Mouse (Mus musculus): Measurements from ENCODE around the gene Calml4. TPM values are rescaled to one million over a fixed set of nuclear protein-coding genes. Genes with fewer than 3 reads are reported as not detected.

The Calml4 gene
- total RNA-seq, 2 experiments from 2014 or later: 1.1 to 1.4 TPM

DNA sequence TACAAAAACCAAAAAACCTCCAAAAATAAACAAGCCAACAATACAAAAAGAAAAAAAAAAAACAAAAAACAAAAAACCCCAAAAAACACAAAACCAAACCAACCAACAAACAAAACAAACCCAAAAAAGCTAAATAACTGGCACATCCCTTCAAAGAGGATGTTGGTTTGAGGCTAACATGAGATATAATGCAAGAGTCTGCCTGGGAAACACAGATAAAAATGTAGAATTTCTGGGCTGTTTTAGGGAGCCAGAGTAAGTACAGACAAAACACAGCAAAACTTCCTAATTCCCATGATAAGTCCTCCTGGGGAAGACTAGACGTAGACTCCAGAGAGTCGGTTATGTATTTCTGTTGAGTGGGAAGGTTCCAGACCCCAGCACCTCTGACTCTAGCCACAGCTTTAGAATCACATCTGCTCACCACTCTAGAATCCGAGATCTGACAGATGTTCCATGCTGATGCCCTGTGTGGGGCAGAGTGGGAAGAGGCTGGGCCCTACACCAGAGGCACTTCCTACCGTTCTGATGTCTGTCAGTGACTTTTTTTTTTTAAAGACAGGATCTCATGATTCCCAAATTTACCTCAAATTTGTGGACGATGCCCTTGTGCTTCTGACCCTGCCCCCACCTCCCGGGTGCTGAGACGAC, 19.2 kb downstream of the Calml4 start:
- DNase-seq: no peak
- intact Hi-C loops (cut with DNase I): no loop called here

DNA sequence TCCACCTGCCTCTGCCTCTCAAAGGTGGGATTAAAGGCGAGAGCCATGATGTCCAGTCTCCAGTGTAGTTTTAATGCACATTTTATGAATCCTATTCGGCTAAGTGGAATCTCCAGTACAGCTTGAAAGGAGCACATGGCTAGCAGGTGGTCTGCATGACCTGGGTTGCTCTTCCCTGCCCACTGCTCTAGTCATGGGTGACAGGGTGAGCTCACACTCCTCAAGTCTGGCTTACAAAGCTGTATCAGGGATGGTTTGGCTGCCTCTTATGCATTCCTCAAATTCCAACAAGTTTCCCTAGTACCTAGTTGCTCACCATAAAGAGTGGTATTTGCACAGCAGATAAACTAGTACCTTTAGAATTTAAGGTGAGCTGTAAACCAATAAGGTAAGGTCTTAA, 19.9 kb downstream of the Calml4 start:
- no peak for DNase-seq
- intact Hi-C loops (cut with DNase I): no loop called here

DNA sequence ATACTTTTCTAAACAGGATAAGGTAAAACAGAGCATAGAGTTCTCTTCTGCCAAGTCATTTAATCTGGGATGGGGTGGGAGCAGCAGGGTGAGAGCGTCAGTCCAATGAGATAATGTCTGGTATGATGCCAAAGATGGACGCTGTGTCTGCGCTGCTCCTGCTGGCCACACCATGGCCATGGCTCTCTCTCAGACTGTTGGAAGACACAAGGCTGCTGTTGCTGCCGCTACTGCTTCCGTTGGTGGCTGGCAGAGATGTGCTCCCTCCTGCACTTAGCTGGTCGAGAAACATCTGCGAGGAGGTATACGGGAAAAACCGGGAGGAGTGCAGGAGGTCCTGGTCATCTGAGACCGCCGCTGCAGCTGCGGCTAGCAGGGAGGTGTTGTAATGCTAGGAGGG, 24.0 kb downstream of the Calml4 start:
- intact Hi-C loops (cut with DNase I): no loop called here

DNA sequence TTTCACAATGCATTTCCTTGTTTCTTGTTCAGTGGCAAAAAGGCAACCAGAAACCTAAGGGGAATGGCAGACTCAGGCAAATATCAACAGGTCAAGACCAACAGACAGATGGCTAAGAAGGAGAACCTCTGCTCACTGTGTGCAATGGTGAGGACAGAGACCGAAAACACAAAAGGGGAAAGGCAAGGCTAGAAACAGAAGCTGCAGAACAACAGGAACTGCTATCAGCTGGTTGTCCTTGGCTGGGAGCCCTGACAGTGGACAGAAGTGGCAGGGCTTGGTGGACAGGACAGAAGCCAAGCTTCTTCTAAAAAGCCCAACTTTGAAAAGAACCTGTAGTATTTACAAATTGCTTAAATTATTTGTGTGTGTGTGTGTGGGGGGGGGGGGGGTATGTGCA, 36.6 kb downstream of the Calml4 start:
- intact Hi-C loops (cut with DNase I): no loop called here

More for the DNA sequence above, 24.0 kb downstream of the Calml4 start:
- DNase-seq: peak; percentile 38 to 67

DNA sequence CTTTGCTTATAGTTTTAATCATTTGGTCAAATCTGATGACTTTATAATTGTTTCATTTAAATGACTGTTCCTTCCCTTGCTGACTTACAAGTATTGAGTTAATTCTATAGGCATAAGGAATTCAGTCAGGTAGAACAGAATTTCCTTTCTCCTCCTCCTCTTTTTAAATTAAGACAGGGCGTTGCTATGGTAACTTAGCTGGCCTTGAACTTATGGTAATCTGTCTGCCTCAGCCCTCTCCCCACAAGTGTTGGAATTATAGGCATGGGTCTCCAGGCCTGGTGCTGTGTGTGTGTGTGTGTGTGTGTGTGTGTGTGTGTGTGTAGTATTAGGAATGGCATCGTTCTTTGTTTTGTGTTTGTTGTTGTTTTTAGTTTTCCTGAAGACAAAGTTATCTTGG, 43.9 kb downstream of the Calml4 start:
- DNase-seq: no peak
- intact Hi-C loops (cut with DNase I): no loop called here

More for the DNA sequence above, 36.6 kb downstream of the Calml4 start:
- peak; percentile 65 to 69 for DNase-seq

DNA sequence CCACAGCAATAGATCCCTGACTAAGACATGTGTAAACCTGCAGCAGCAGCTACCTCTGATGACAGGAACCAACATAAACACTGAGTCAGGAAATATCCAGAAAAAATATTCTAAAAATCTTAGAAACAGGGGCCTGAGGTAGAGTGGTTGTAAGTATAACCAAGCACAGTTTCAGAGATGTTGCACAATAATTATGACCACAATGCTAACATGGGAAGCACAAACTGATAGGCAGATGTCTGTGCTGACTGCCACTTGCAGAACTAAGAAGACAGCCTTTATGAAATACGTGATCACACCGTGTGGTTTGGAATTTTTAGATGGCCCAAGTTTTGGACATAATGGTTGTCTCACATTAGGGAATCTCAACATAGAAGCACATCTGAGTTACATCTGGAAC, 46.0 kb downstream of the Calml4 start:
- intact Hi-C loops (cut with DNase I): no loop called here
- no peak for DNase-seq

DNA sequence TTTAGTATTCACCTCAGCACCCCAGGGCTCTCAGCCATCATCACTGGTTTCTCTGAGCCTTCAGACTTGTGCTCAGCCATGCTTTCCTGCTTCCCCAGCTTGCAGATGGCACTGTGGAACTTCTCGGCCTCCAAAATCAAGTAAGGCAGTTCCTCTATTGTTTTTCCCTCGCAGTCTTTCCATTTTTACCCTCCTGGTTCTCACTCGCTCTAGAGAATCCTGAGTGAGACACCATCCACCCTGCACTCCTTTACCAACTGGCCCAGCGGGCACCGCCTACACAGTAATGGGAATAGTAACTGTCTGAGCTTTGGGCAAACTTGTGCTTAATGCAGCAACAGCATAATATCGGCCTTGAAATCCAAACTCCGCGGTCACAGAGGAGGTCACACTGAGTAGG, 47.2 kb downstream of the Calml4 start:
- DNase-seq: no peak
- intact Hi-C loops (cut with DNase I): no loop called here

DNA sequence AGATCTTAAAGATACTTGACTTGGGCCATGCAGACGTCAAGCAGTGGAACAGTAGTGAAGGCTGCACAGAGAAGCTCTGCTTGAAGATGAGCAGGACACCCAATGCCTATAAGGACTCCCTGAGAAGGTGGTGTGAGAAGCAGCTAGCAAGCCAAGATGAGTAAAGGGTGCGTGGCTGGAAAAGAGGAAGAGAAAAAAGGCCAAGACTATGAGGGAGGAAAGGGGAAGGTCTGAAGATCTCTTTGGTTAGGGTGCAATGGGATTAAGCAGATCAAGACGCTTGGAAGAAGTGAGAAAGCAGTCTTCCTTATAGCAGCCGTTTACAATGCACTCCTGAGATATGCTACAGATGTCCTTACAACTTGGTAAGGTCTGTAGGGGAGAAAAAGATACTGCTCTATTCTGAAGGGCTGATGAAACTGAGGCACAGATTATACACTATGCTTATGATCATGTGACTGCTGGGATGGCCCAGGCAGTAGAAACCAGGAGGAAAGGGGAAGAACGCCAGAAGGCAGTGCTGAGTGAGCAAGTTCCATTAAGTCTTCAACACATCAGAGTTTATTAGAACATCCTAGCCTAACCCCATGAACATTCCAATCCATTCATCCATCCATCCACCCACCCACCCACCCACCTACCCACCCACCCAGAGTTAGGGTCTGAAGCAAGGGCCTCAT, 55.6 kb downstream of the Calml4 start:
- DNase-seq: no peak
- intact Hi-C loops (cut with DNase I): loop anchor here (5.0 kb wide), 1 partner anchor 209 kb away; no protein-coding TSS in a partner anchor

DNA sequence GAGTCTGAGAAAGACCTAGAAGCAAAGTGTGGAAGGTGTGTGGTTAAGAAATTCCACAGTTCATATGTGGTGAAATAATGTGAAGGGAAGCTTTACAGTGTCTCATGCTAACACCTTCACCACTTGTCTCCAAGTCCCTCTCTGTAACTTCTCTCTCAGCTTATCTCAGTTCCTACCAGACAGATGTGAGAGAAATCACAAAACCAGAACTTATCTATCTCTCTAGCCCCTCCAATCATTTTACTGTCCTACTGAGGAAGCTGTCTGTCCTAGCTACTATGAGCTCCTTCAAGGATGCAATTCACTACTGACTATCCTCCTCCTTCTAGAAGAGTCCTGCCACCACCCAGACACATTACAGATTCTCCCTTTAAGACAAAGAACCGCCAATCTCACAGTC, 59.2 kb downstream of the Calml4 start:
- intact Hi-C loops (cut with DNase I): no loop called here

DNA sequence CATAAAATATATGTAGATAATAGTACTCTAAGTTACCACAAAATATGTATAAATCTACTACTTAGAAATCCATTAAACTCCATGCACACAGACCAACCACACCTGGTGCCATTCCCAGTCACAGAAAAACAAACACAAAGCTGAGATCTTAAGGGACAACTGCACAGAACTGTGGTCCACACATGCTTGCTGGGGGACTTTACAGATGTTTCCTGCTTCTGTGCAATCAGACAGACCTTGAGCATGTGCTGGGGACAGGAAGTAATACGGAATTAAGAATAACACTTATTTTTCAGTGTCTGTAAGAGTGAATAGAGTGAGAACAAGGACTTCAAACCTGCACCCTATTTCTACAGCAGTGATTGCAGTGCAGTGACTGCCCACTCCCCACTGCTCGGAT, 63.0 kb downstream of the Calml4 start:
- intact Hi-C loops (cut with DNase I): no loop called here
- no peak for DNase-seq

More for the DNA sequence above, 59.2 kb downstream of the Calml4 start:
- no peak for DNase-seq

DNA sequence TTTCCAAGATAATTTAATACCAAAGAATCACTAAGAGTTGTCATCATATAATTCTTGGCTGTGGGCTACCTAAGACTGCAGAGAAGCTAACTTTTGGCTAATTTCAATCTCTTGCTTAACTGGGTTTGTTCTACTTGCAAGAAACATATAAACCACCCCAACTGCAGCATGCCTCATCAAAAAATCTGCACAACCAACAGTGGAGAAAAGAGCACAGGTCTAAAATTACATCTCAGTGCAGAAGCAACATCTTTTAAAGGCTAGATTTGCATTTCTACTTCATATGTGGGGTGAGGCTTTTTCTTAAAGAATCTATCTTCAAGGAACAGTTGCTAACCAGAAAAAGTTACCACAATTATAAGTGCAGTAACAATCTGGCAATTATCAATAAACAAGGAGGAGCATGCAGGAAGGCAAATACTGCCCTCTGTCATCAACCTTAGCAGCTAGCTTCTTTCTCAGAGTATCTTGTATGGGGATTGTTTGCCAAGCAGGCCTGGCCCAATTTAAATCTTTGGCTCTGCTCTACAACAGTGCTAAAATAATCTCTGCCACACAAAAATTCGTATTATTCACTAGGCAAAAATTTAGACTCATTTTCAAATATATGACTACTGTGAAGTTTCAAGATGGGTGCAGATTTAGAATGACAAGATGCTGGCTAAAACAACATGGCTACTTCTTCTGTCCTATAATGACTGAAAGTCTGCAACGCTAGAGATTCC, 67.2 kb downstream of the Calml4 start:
- DNase-seq: no peak
- intact Hi-C loops (cut with DNase I): no loop called here

Other genes with a start within 250 kb of the Calml4 start
- 1 to 10 TPM; 1.4 to 2.1 TPM for gene Itga11, start 180.3 kb upstream of the Calml4 start, total RNA-seq (2021)
- gene Fem1b, start 46.1 kb upstream of the Calml4 start, total RNA-seq (2021): 10 to 100 TPM; 16.2 to 16.9 TPM
- 10 to 100 TPM; 23.8 to 26.6 TPM for gene Cln6, start 19.3 kb upstream of the Calml4 start, total RNA-seq (2021)
- gene Pias1, start 129.8 kb downstream of the Calml4 start, total RNA-seq (2021): 10 to 100 TPM; 22.6 to 29.4 TPM

Measured in heart, postnatal 36 days (tissue).